Mouse (Mus musculus): ENCODE measurements around the gene Klhl23. TPM values are rescaled to one million over a fixed set of nuclear protein-coding genes. Genes with fewer than 3 reads are reported as not detected.
A peak's percentile ranks its signal among the peaks of the same experiment; 100 is the strongest.

Gene Klhl23
- polyA plus RNA-seq, 1 experiment from 2014 or later, result 57.1 TPM

- H3K27me3 ChIP-seq (ENCODE audit: control insufficient read depth, insufficient read depth, low read length), result no peaks in the 10 kb centered on the region
- H3K4me1 ChIP-seq (ENCODE audit: control insufficient read depth in 2 of 2, insufficient read depth in 2 of 2, low read length in 2 of 2), result peaks cover 0 to 4% of the 10 kb centered on the region in 2 experiments; a peak in 1 of 4 replicates
- H3K4me3 ChIP-seq (ENCODE audit: control insufficient read depth in 1 of 2, insufficient read depth in 1 of 2, low read depth in 1 of 2, low read length in 2 of 2), result no peak overlapping the region
- H3K36me3 ChIP-seq (ENCODE audit: control insufficient read depth, insufficient read depth, low read length), result peaks cover 84% of the 10 kb centered on the region
- no peaks in the 10 kb centered on the region for H3K9me3 ChIP-seq (ENCODE audit: control insufficient read depth, low read length)
- no peak overlapping the region for H3K9ac ChIP-seq (ENCODE audit: low read length)
- H3K4me2 ChIP-seq (ENCODE audit: low read length), result no peak overlapping the region
- H3K27ac ChIP-seq (replicated peaks in 1 of 2; ENCODE audit: control insufficient read depth in 1 of 2, insufficient read depth in 1 of 2, low read depth in 2 of 2, low read length in 2 of 2), result no peak overlapping the region
- no peak for ATAC-seq (ENCODE audit: insufficient number of reproducible peaks, insufficient read depth, low FRiP score, low read depth)
- WGBS, result 78% methylated on average over 8 of the region's 8 CpGs
Observed at GRCm38 (mm10) chr2:69830116-69830515, 8.4 kb downstream of the Klhl23 start.

- Histone ChIP-seq H3K9ac (ENCODE audit: low read length) (no peak overlapping the region), H3K36me3 (ENCODE audit: control insufficient read depth, insufficient read depth, low read length) (peaks cover 49% of the 10 kb centered on the region), H3K4me1 (ENCODE audit: control insufficient read depth in 2 of 2, insufficient read depth in 2 of 2, low read length in 2 of 2) (no peaks in the 10 kb centered on the region), H3K9me3 (ENCODE audit: control insufficient read depth, low read length) (no peaks in the 10 kb centered on the region), H3K27me3 (ENCODE audit: control insufficient read depth, insufficient read depth, low read length) (no peaks in the 10 kb centered on the region), H3K4me3 (ENCODE audit: control insufficient read depth in 1 of 2, insufficient read depth in 1 of 2, low read depth in 1 of 2, low read length in 2 of 2) (no peak overlapping the region), H3K27ac (replicated peaks in 1 of 2; ENCODE audit: control insufficient read depth in 1 of 2, insufficient read depth in 1 of 2, low read depth in 2 of 2, low read length in 2 of 2) (no peak overlapping the region), H3K4me2 (ENCODE audit: low read length) (no peak overlapping the region)
- 81% methylated on average over 6 of the region's 7 CpGs for WGBS
- ATAC-seq (ENCODE audit: insufficient number of reproducible peaks, insufficient read depth, low FRiP score, low read depth), result no peak
Observed at GRCm38 (mm10) chr2:69837244-69837967, 15.7 kb downstream of the Klhl23 start.

- no peaks in the 10 kb centered on the region for H3K27me3 ChIP-seq (ENCODE audit: control insufficient read depth, insufficient read depth, low read length)
- WGBS, result 29% methylated on average over 3 of the region's 3 CpGs
Observed at GRCm38 (mm10) chr2:69837996-69838395, 16.3 kb downstream of the Klhl23 start.

GRCm38 (mm10) chr2:69838707-69839106, 17.0 kb downstream of the Klhl23 start:
- H3K27me3 ChIP-seq (ENCODE audit: control insufficient read depth, insufficient read depth, low read length), result no peaks in the 10 kb centered on the region
- no peaks in the 10 kb centered on the region for H3K4me1 ChIP-seq (ENCODE audit: control insufficient read depth in 2 of 2, insufficient read depth in 2 of 2, low read length in 2 of 2)
- ATAC-seq (ENCODE audit: insufficient number of reproducible peaks, insufficient read depth, low FRiP score, low read depth), result no peak
- no peaks in the 10 kb centered on the region for H3K9me3 ChIP-seq (ENCODE audit: control insufficient read depth, low read length)
- no peak overlapping the region for H3K27ac ChIP-seq (replicated peaks in 1 of 2; ENCODE audit: control insufficient read depth in 1 of 2, insufficient read depth in 1 of 2, low read depth in 2 of 2, low read length in 2 of 2)
- H3K4me2 ChIP-seq (ENCODE audit: low read length), result no peak overlapping the region
- peaks cover 36% of the 10 kb centered on the region for H3K36me3 ChIP-seq (ENCODE audit: control insufficient read depth, insufficient read depth, low read length)
- no peak overlapping the region for H3K9ac ChIP-seq (ENCODE audit: low read length)
- no peak overlapping the region for H3K4me3 ChIP-seq (ENCODE audit: control insufficient read depth in 1 of 2, insufficient read depth in 1 of 2, low read depth in 1 of 2, low read length in 2 of 2)

More at GRCm38 (mm10) chr2:69837996-69838395, 16.3 kb downstream of the Klhl23 start:
- Histone ChIP-seq H3K4me1 (ENCODE audit: control insufficient read depth in 2 of 2, insufficient read depth in 2 of 2, low read length in 2 of 2) (no peaks in the 10 kb centered on the region), H3K4me3 (ENCODE audit: control insufficient read depth in 1 of 2, insufficient read depth in 1 of 2, low read depth in 1 of 2, low read length in 2 of 2) (no peak overlapping the region), H3K36me3 (ENCODE audit: control insufficient read depth, insufficient read depth, low read length) (peaks cover 43% of the 10 kb centered on the region), H3K27ac (replicated peaks in 1 of 2; ENCODE audit: control insufficient read depth in 1 of 2, insufficient read depth in 1 of 2, low read depth in 2 of 2, low read length in 2 of 2) (no peak overlapping the region), H3K9ac (ENCODE audit: low read length) (no peak overlapping the region), H3K4me2 (ENCODE audit: low read length) (no peak overlapping the region), H3K9me3 (ENCODE audit: control insufficient read depth, low read length) (no peaks in the 10 kb centered on the region)
- no peak for ATAC-seq (ENCODE audit: insufficient number of reproducible peaks, insufficient read depth, low FRiP score, low read depth)

GRCm38 (mm10) chr2:69840261-69840660, 18.5 kb downstream of the Klhl23 start:
- H3K27me3 ChIP-seq (ENCODE audit: control insufficient read depth, insufficient read depth, low read length), result no peaks in the 10 kb centered on the region
- no peak overlapping the region for H3K9ac ChIP-seq (ENCODE audit: low read length)
- H3K27ac ChIP-seq (replicated peaks in 1 of 2; ENCODE audit: control insufficient read depth in 1 of 2, insufficient read depth in 1 of 2, low read depth in 2 of 2, low read length in 2 of 2), result no peak overlapping the region
- no peak overlapping the region for H3K4me3 ChIP-seq (ENCODE audit: control insufficient read depth in 1 of 2, insufficient read depth in 1 of 2, low read depth in 1 of 2, low read length in 2 of 2)
- ATAC-seq (ENCODE audit: insufficient number of reproducible peaks, insufficient read depth, low FRiP score, low read depth), result no peak
- no peaks in the 10 kb centered on the region for H3K4me1 ChIP-seq (ENCODE audit: control insufficient read depth in 2 of 2, insufficient read depth in 2 of 2, low read length in 2 of 2)
- H3K9me3 ChIP-seq (ENCODE audit: control insufficient read depth, low read length), result no peaks in the 10 kb centered on the region
- H3K36me3 ChIP-seq (ENCODE audit: control insufficient read depth, insufficient read depth, low read length), result peaks cover 21% of the 10 kb centered on the region
- 37% methylated on average over 6 of the region's 6 CpGs for WGBS
- H3K4me2 ChIP-seq (ENCODE audit: low read length), result no peak overlapping the region

GRCm38 (mm10) chr2:69849215-69849614, 27.5 kb downstream of the Klhl23 start:
- Histone ChIP-seq H3K4me3 (ENCODE audit: control insufficient read depth in 1 of 2, insufficient read depth in 1 of 2, low read depth in 1 of 2, low read length in 2 of 2) (no peak overlapping the region), H3K9ac (ENCODE audit: low read length) (no peak overlapping the region), H3K27ac (replicated peaks in 1 of 2; ENCODE audit: control insufficient read depth in 1 of 2, insufficient read depth in 1 of 2, low read depth in 2 of 2, low read length in 2 of 2) (peak overlapping the region; percentile 64 to 72), H3K4me1 (ENCODE audit: control insufficient read depth in 2 of 2, insufficient read depth in 2 of 2, low read length in 2 of 2) (peaks cover 0 to 2% of the 10 kb centered on the region in 2 experiments; a peak in 2 of 4 replicates), H3K4me2 (ENCODE audit: low read length) (no peak overlapping the region), H3K36me3 (ENCODE audit: control insufficient read depth, insufficient read depth, low read length) (no peaks in the 10 kb centered on the region), H3K27me3 (ENCODE audit: control insufficient read depth, insufficient read depth, low read length) (no peaks in the 10 kb centered on the region), H3K9me3 (ENCODE audit: control insufficient read depth, low read length) (no peaks in the 10 kb centered on the region)
- WGBS, result 66% methylated on average over 6 of the region's 6 CpGs
- no peak for ATAC-seq (ENCODE audit: insufficient number of reproducible peaks, insufficient read depth, low FRiP score, low read depth)

GRCm38 (mm10) chr2:69851427-69852058, 29.8 kb downstream of the Klhl23 start:
- no peak overlapping the region for H3K27ac ChIP-seq (replicated peaks in 1 of 2; ENCODE audit: control insufficient read depth in 1 of 2, insufficient read depth in 1 of 2, low read depth in 2 of 2, low read length in 2 of 2)
- H3K4me2 ChIP-seq (ENCODE audit: low read length), result no peak overlapping the region
- H3K36me3 ChIP-seq (ENCODE audit: control insufficient read depth, insufficient read depth, low read length), result no peaks in the 10 kb centered on the region
- H3K9ac ChIP-seq (ENCODE audit: low read length), result no peak overlapping the region
- 73% methylated on average over 2 of the region's 2 CpGs for WGBS
- no peaks in the 10 kb centered on the region for H3K27me3 ChIP-seq (ENCODE audit: control insufficient read depth, insufficient read depth, low read length)
- ATAC-seq (ENCODE audit: insufficient number of reproducible peaks, insufficient read depth, low FRiP score, low read depth), result no peak
- no peaks in the 10 kb centered on the region for H3K9me3 ChIP-seq (ENCODE audit: control insufficient read depth, low read length)
- peaks cover 0 to 2% of the 10 kb centered on the region in 2 experiments; a peak in 2 of 4 replicates for H3K4me1 ChIP-seq (ENCODE audit: control insufficient read depth in 2 of 2, insufficient read depth in 2 of 2, low read length in 2 of 2)
- no peak overlapping the region for H3K4me3 ChIP-seq (ENCODE audit: control insufficient read depth in 1 of 2, insufficient read depth in 1 of 2, low read depth in 1 of 2, low read length in 2 of 2)

Data from heart, embryonic 14.5 days (tissue).